Mouse (Mus musculus): ENCODE data around the gene Grin3a.
A peak's percentile ranks its signal among the peaks of the same experiment; 100 is the strongest.

Gene Grin3a

GRCm38 (mm10) chr4:49845612-49845985 lies at the start of gene Grin3a:
Gene Grin3a (minus strand): TSS chr4:49845744.
- DNase-seq (ENCODE audit: low spot score in 2 of 2): peak; percentile 65 to 74

GRCm38 (mm10) chr4:49891835-49892301 lies 46.3 kb upstream of the Grin3a start:
- DNase-seq (ENCODE audit: low spot score in 2 of 2): no peak

DNA sequence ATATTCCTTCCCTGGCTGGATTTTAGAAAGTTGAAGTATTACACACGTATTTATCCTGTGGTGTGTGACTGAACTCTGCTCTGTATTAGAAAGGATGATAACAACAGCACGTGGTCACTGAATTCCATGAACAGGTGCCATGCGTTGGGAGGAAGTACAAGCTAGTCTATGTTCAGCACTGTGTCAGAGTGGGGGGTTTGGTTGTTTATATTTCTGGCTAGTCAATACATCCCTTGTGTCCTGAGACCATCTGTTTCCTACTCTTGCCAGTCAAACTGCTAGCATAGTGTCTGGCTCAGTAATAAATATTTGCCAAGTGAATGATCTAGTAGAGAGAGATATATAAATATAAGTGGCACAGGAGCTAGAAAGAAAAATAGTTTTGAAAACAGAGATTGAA lies 31.5 kb upstream of the Grin3a start:
- no peak for DNase-seq (ENCODE audit: low spot score in 2 of 2)

DNA sequence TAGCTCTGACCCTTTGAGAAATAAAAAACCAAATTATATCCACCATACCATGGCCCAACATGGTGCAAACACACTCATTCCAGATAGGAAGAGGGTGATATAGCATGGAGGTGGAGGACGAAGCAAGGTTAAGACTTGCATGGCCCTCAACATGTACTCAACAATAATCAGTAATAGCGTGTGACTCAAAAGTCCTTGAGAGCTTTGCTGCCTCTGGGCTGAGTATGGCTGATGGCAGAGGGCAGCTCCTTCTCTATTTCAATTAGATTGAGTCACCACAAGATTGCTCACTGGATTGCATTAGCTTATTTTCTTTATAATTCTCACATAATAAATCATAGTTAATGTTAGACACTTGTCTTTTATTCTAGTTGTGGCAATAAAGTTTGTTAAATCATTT lies 15.1 kb upstream of the Grin3a start:
- DNase-seq (ENCODE audit: low spot score in 2 of 2): no peak

DNA sequence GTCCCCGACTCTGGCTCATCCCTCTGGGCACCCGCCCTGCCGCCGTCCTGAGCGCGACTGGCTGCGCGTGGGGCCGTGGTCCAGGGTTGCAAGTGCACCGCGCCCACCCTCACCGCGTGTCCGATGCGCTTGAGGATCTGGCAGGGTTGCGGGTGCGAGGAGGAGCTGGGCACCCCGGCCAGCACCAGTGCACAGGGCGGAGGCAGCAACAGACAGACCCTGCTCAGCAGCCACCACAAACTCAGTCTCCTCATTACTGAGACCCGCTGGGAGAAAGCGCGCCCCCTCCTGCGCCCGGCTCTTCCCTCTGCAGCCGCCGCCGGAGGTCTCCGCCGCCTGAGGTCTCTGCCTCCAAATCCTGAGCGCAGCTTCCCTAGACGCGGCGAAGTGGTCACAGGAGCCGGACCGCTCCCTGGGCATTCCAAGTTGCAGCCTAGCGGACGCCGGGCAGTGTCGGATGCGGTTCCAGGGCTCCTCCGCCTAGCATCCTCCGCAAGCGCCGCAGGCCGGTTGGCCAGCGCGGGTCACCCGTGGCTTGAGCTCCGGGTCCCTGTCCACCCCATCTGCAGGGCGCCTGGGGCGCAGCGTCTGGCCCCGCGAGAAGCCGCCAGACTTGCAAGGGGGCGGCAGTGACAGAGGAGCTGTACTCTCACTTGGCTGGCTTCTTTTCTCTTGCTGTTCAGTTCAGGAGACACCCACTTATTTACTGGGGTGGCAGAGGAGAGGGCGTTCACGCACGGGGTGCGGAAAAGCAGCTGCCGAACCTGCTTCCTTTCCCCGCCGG lies 524 bp downstream of the Grin3a start:
- DNase-seq (ENCODE audit: low spot score in 2 of 2): peak; percentile 10 to 32

DNA sequence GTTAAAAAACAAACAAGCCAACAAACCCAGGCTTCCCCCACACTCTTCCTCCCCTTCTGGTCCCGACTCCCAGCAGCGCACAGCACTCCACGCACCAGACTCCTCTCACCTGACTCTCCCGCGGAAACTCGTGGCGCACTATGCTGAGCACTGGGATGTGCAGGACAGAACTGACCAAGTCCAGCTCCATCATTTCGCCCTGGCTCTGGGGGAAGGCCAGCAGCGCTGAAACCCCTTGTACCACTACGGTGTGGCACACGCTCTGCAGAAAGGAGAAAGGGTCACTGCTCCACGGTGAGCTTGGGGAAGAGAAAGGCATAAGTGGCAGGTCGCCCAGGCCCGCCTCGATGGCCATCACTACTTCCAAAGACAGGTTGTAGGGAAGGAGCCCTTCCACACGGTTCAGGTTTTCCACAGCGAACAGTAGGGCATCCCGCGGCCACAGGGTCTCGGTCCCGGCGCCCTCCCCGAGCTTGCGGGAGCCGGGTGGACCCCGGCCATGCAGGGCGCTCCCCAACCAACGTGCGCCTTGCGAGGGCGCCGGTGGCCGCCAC lies 1.2 kb downstream of the Grin3a start:
- peak; percentile 9 to 18 for DNase-seq (ENCODE audit: low spot score in 2 of 2)

GRCm38 (mm10) chr4:49843787-49844186 lies 1.8 kb downstream of the Grin3a start:
- DNase-seq (ENCODE audit: low spot score in 2 of 2): no peak

- DNase-seq (ENCODE audit: low spot score in 2 of 2): no peak
These were observed 13.5 kb downstream of the Grin3a start for GRCm38 (mm10) chr4:49832035-49832434.

- DNase-seq (ENCODE audit: low spot score in 2 of 2): no peak
These were observed 31.7 kb downstream of the Grin3a start for GRCm38 (mm10) chr4:49813852-49814251.

DNA sequence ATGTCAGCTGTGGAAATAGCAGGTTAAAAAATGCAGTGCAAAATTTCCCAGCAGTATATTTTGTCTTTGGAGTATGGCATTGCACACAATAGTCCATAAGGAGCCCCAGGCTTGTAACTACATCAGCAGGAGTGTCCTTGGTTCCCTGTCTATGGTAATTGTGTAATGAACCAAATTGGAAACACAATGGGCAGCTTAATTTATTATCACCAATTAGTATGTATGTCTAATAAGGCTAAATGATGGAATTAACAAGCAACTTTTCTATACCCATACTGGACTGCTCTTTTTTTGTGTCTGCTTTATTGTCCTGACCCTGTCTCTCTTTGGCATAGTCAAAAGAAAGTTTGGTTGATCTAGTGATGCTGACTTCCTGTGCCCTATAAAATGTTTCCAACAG lies 38.8 kb downstream of the Grin3a start:
- DNase-seq (ENCODE audit: low spot score in 2 of 2): no peak

DNA sequence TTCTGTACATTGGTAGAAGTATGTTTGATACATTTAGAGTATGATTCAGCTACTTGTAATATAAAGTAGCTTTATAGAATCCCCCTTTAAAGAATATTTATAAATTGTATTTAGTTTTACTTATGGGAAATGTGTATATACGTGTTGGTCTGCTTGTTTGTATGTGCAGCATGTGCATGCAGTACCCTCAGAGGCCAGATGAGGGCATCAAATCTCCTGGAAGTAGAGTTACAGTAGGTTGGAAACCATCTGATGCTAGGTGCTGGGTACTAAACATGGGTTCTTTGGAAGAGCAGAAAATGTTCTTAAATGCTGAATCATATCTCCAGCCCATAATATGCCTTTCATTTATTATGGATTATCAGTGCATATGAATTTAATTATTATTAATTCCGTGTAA lies 46.2 kb downstream of the Grin3a start:
- DNase-seq (ENCODE audit: low spot score in 2 of 2): no peak

- DNase-seq (ENCODE audit: low spot score in 2 of 2): no peak
These were observed 56.6 kb downstream of the Grin3a start for GRCm38 (mm10) chr4:49788971-49789370.

DNA sequence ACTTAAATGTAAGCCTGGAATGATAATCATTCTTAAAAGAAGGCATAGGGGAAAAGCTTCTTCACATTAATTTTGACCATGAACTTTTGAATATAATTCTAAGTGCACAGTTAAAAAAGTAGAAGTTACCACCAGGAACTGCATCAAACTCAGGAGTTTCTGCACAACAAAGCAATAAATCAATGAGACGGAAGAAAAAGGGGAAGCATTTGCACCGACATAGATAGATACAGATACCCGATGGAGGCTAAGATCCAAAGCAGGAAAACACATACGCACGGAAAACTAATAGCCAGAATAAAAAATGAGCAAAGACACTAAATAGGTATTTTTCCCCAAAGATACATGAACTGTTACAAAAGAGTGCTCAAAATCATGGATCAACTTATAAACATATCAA lies 102.7 kb downstream of the Grin3a start:
- no peak for DNase-seq (ENCODE audit: low spot score in 2 of 2)

GRCm38 (mm10) chr4:49741942-49742341 lies 103.6 kb downstream of the Grin3a start:
- no peak for DNase-seq (ENCODE audit: low spot score in 2 of 2)

- DNase-seq (ENCODE audit: low spot score in 2 of 2): no peak
These were observed 104.5 kb downstream of the Grin3a start for GRCm38 (mm10) chr4:49740796-49741766.

DNA sequence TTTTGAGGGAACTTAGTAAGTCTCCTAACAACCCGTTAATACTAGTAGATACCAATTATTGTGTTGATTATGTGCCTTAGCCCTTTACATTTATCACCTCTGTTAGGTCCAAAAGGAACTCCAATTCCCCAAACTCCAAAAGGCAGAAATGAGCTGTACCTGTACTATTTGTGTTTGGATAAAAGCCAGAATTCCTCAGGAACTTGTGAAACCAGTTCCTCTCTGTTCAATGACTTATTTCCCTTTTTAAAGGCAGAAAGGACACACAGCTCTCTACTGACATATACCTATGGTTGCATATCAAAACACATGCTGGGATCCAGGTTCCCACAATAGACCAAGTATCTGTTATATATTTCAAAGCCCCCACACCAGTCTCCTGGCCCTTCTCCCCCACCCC lies 106.0 kb downstream of the Grin3a start:
- DNase-seq (ENCODE audit: low spot score in 2 of 2): no peak

GRCm38 (mm10) chr4:49729326-49729725 lies 116.2 kb downstream of the Grin3a start:
- DNase-seq (ENCODE audit: low spot score in 2 of 2): no peak

GRCm38 (mm10) chr4:49723908-49724307 lies 121.6 kb downstream of the Grin3a start:
- DNase-seq (ENCODE audit: low spot score in 2 of 2): no peak

GRCm38 (mm10) chr4:49691405-49692194 lies 153.9 kb downstream of the Grin3a start:
- no peak for DNase-seq (ENCODE audit: low spot score in 2 of 2)

- peak in 1 of 2 experiments; percentile 47 for DNase-seq (ENCODE audit: low spot score in 2 of 2)
These were observed 156.8 kb downstream of the Grin3a start for GRCm38 (mm10) chr4:49688594-49689288.

- no peak for DNase-seq (ENCODE audit: low spot score in 2 of 2)
These were observed 163.7 kb downstream of the Grin3a start, which contains the start of gene Ppp3r2 for GRCm38 (mm10) chr4:49681812-49682211. Gene Ppp3r2 (minus strand): TSS chr4:49682024.
